Mouse (Mus musculus) cerebellum, postnatal 25 days (tissue): ENCODE results near the gene Dcps.
"Not testable (repeated sequence)": the region's sequence is repeated elsewhere in the genome, so short reads cannot be mapped to it uniquely, and the experiment has no call there.

ENCODE experiments used
- DNase-seq, 2 experiments: peaks; one replicate each; pipeline ENCODE4 v3.0.0; 2021; ENCODE audit warnings: mixed read lengths in 2 of 2

Dcps gene

DNA sequence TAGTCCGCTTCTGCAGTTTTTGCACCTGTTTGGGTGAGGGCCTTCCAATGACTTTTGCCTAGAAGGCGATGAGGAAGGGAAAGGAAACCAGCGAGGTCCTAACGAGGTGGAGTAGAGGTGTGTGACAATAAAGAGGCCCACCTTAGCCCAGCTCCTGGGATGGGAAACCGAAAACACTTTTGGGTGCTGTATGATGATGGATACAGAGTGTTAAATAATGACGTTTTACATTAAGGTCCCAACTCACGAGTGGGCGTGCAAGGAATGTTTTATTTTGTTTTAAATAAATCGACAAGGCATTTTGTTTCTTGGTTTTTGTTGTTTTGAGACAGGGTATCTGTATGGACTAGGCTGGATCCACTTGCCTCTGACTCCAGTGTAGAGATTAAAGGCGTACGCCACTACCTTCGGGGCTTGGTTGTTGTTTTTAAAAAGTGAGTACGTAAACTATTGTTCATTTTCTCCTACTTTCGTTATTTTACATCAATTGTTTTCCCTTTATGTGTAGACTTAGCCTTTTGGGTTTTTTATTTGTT is 331 bp upstream of the Dcps start:
- no peak for DNase-seq

- no peak for DNase-seq
Observed at GRCm38 (mm10) chr9:35173331-35173730, 2.5 kb downstream of the Dcps start.

- no peak for DNase-seq
Observed at GRCm38 (mm10) chr9:35170071-35170470, 5.8 kb downstream of the Dcps start.

- DNase-seq: no peak
Observed at GRCm38 (mm10) chr9:35166798-35167635, 8.8 kb downstream of the Dcps start.

DNA sequence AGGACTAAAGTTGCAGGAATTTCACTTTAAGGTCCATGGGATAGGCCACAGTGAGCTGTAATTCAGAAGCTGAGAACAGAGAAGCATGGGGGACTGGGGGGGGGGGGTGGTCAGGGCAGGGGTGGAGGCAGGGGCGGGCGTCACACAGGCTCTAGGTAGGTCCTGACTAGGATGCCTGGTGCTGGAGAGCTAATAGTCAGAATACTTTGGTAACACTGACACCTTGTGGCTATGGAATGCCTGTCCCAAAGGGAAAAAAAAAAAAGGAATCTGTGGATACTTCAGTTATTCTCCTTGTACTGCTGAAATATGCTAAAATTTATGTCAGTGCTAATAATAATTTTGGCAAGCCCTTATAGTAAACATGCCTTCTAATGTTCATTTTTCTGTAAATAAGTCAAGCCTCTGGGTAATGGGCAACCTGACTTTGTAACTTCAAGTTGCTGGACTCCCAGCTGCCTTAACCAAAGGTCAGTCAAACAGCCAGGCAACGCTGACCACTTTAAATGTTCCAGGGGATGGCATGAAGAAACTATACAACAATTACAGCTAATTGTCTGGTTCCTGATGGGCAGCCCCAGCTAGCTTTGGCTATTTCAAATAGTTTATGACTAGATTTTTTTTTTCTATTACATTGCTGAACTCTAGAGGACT is 9.6 kb downstream of the Dcps start:
- peak in 1 of 2 experiments; percentile 51 for DNase-seq

DNA sequence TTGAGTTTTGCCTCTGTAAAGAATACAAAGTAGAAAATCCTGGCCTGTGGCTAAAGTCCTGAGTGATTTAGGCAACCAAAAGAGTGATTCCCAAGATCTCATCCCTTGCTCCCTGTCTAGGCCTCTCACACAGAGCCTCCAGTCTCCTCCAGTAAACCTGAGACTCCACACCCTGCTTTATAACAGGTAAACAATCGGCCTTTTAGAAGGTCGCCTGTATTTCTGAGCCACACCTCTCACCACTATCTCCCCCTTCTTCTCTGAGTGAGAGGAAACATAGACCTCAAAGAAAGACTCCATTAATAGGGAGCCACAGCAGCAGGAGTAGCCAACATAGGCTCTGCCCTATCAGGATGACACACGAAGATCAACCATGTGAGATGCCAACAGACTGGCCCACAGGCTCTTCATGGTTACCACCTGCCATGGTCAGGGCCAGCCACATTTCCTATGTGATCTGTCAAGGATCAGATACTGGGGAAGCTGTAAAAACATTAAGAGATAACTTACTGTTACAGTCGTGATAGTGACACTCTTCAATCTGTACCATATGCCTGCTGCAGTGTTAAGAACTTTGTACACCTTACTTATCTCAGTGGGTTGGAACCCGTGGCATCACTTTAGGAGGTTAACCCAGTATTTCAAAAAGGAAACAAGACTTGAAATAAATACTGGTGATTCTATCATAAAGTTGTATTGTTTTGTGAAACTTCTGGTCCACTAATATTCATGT is 11.6 kb downstream of the Dcps start:
- DNase-seq: no peak

- DNase-seq: peak; percentile 87 to 89
Observed at GRCm38 (mm10) chr9:35163011-35163690, 12.7 kb downstream of the Dcps start.

DNA sequence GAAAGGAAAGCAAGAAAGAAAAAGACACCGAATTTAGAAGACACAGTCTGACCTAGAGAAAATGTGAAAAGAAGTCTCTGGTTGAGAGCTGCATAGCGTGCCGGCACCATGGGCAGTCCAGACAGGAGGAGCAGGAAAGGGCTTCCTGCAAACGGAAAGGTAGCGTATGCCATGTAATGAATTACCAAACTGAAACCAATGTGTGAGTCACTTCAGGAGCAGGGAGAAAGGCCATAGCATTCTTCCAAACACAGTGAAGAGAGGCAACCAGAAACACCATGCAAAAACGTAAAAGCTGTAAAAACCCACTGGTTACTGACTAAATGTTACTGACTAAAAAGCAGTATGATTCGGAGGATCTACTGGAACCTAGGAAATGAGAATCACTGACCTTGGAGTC is 14.1 kb downstream of the Dcps start:
- DNase-seq: no peak

- no peak for DNase-seq
Observed at GRCm38 (mm10) chr9:35160662-35161061, 15.2 kb downstream of the Dcps start.

DNA sequence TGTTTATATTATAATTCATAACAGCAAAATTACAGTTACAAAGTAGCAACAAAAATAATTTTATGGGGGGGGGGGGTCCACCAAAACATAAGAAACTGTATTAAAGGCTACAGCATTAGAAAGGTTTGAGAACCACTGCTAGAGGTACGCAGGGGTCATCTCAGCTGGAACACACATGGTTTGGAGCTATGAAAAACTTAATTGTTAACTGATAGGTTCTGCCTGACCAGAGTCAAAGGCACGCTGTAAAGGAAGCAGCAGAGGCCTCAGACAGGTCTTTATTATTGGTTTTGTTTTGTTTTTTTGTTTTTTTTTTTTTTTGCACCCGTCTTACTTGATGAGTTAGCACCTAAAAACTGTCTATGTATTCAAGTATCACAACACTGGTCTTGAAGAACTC is 17.4 kb downstream of the Dcps start:
- DNase-seq: no peak

- DNase-seq: no peak
Observed at GRCm38 (mm10) chr9:35156862-35157261, 19.0 kb downstream of the Dcps start.

DNA sequence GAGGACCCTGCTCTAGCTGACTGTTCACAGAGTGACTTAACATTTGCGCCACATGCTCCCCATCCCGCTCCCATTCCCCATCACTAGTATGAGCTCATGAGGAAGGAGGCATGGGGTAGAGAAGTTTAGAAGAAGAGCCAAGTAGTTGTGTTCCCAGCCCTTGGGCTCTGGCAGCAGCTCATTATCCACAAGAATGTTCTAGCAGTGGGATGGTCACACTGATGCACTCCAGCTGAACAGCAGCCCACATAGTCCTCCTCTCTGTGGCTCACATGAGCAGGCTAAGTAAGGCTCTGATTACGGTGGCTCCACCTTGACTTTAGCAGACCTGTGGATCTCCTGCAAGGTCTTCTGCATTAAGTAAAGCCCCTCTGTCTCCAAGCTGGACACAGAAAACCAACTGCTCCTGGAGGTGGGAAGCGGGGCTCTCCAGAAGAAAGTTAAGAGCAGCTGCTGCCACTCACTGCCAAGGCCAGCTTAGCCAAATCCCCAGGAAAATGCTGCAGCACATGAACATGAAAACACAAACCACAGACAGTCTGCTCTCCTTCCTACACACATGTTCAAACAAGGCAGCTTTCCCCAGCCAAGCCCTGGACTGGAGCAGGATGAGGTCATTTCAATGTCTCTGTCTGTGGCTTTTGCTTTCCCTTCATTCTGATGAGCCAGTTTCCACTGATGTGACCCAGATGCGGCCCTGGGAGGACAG is 19.7 kb downstream of the Dcps start:
- DNase-seq: no peak

DNA sequence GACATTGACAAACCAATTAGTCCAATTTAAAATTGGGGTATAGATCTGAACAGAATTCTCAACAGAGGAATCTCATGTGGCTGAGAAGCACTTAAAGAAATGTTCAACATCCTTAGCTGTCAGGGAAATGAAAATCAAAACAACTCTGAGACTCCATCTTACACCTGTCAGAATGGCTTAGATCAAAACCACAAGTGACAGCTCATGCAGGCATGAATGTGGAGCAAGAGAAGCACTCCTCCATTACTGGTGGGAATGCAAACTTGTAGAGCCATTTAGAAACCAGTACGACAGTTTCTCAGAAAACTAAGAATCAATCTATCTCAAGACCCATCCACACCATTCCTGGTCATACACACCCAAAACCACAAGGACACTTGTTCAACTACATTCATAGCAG is 22.9 kb downstream of the Dcps start:
- no peak for DNase-seq

DNA sequence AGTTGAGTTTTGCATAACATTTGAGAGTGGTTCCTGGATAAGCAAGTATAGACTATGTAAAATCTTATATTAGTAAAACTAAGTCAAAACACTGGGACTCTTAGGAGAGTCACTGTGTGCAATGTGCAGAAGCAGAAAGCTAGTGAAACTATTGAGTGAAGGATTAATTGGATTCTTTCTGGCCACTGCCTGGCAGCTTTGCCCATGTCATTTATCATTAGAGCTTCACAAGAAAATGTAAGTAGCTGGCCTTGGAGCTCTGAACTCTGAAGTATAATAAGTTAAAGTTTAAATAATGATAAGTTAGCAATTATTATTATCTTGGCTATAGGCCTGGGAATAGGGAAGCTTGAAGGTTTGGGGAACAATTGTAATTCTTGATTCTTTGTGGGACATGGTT is 27.0 kb downstream of the Dcps start:
- DNase-seq: not testable (repeated sequence)

DNA sequence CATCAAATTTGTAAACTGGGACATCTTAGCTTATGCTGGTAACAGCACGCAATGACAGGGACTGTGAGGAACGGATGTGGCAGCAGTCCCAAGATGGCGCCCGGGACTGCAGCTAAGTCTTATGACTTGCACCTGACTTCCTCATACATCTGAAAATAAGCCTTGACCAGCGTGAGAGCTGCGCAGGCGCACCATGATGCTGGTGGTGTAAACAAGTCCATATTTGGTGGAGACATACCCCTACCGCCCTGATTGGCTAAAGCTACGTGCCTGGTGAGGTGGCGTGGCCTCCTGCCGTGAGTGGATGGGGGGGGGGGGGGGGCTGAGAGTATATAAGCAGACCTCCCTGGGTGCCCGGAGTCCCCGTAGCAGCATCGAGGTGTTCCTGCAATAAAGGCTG is 28.6 kb downstream of the Dcps start:
- not testable (repeated sequence) for DNase-seq

DNA sequence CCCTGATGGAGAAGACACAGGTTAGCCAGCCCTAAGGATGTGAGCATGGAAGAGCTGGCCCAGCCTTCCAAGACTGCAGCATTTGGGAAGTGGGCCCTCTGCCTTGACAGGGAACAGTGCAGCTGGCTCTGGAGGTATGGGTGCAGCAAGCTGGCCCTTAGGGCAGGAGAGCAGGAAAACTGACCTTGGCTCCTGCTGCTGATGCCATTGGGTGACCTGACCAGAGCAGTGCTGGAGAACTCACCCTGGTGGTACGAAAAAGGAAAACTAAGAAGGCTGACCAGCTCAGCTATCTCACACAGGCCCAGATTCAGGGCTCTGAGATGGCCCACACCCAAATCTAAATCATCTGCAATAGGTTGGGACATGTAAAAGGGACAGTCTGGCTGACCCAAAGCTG is 30.0 kb downstream of the Dcps start:
- DNase-seq: no peak

DNA sequence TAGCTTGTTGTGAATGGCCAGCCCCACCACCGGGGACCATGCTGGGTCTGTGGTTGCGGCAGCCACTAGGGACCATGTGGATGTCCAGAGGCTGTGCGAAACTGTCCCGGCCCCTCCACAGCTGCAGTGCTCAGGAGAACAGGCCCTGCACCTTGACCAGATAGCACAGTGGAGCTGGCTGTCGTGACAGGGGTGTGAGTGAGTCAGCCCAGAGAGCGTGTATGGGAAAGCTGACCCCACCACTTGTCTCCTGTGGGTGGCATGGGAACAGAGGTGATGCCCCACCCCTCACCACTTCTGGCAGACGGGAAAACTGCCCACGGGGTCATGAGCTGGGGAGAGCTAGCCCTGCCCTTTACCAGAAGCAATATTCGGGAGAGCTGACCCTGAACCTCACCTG is 30.7 kb downstream of the Dcps start:
- no peak for DNase-seq

DNA sequence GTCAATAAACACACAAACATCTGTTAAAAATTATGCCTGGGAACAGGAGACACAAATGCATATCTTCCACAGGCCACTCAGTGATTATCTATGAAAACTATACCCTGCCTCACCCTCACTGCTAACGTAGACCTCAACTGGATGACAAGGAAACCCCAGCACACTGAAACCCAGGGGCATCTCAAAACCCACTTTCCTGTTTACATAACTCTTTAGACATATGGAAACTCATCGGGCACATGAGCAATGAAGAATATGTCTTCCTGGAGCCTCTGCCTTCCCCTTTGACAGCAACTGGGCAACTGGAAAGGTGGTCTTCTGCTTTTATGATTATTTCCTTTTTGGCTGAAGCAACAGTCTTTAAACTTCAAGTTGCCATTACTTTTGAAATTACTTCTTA is 33.6 kb downstream of the Dcps start:
- DNase-seq: no peak

- no peak for DNase-seq
Observed at GRCm38 (mm10) chr9:35139231-35139744, 36.6 kb downstream of the Dcps start.

GRCm38 (mm10) chr9:35138029-35138428 is 37.8 kb downstream of the Dcps start:
- DNase-seq: no peak

DNA sequence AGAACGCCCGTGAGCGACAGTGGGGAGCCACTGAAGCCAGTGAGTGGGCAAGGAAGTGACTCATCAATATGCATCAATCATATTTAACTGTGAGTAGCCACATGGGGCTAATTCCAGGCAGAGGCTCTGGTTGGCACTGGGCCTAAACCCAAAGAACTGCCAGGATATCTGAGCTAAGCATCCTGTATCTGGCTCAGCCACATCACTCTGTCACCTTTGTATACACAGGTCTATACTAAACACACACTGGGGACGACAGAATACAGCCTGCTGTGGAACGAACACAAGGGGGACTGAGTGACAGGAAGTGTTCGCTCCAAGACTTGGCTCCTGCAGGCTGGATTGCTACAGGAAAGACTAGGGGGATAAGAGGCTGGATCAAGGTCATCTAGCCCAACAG is 40.3 kb downstream of the Dcps start:
- peak; percentile 36 to 65 for DNase-seq
